Mouse (Mus musculus): Measurements from ENCODE around the gene Nt5e. TPM values are rescaled to one million over a fixed set of nuclear protein-coding genes. Genes with fewer than 3 reads are reported as not detected.

Gene Nt5e
- total and polyA plus RNA-seq, 3 experiments = 0.08 to 3.1 (median 0.34) TPM

DNA sequence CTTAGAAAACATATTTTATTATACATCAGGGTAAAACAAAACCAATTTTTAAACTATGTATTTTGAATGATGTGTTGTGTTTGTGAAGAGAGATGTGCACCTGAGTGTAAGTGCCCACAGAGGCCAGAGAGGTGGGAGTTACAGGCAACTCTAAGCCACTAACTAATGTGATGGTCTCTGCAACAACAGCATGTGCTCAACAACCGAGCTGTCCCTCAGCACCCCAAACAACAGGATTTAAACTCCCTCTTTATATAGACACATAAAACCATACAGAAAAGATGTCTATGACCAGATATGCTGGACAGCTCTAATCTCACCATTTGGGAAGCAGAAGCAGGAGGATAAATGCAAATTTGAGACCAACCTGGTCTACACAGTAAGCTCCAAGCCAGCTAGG is 53.5 kb downstream of the Nt5e start:
- no peak overlapping the region for H3K9ac ChIP-seq (ENCODE audit: insufficient read depth, low read depth)
- no peak overlapping the region for H3K27ac ChIP-seq (ENCODE audit: insufficient read depth, low read depth)
- dilution Hi-C loops (cut with MboI; ENCODE audit: extremely low pct_ligation_motif_present, extremely low pct_unique_long_range_greater_than_20kb, low sequenced_read_pairs) (no loop called here), in situ Hi-C loops (cut with MboI; ENCODE audit: low pct_ligation_motif_present, low pct_unique_long_range_greater_than_20kb, low sequenced_read_pairs) (no loop called here)
- DNase-seq (ENCODE audit: extremely low read depth) = no peak
- no peaks in the 10 kb centered on the region for H3K79me2 ChIP-seq (replicated peaks; ENCODE audit: control insufficient read depth, extremely low read depth, insufficient read depth, poor library complexity, severe bottlenecking)
- no peak for TF ChIP-seq USF2 (conservative IDR thresholded peaks at IDR 0.05; ENCODE audit: low read depth, low read length)
- no peak for TF ChIP-seq CTCF (conservative IDR thresholded peaks at IDR 0.05 in 1 of 2, IDR thresholded peaks at IDR 0.05 in 1 of 2; ENCODE audit: low read depth in 2 of 2, low read length in 2 of 2)
- TF ChIP-seq MXI1 (IDR thresholded peaks at IDR 0.05; ENCODE audit: low read depth, low read length) = no peak
- TF ChIP-seq JUN (IDR thresholded peaks at IDR 0.05; ENCODE audit: insufficient read depth, low read depth, low read length) = no peak
- no peak for TF ChIP-seq TBP (conservative IDR thresholded peaks at IDR 0.05; ENCODE audit: low read depth, low read length)
- no peak for TF ChIP-seq ETS1 (conservative IDR thresholded peaks at IDR 0.05; ENCODE audit: low read depth, low read length)
- TF ChIP-seq MAX (IDR thresholded peaks at IDR 0.05; ENCODE audit: low read length) = no peak
- no peak for TF ChIP-seq MEF2A (IDR thresholded peaks at IDR 0.05; ENCODE audit: borderline replicate concordance, low read depth, low read length)
- TF ChIP-seq IRF4 (IDR thresholded peaks at IDR 0.05; ENCODE audit: low read depth, low read length) = no peak
- TF ChIP-seq SMC3 (IDR thresholded peaks at IDR 0.05; ENCODE audit: low read depth, low read length) = no peak
- TF ChIP-seq MYC (IDR thresholded peaks at IDR 0.05; ENCODE audit: low read depth, low read length) = no peak
- no peak for TF ChIP-seq GABPA (IDR thresholded peaks at IDR 0.05; ENCODE audit: insufficient replicate concordance, low read depth, low read length)
- no peak for TF ChIP-seq UBTF (IDR thresholded peaks at IDR 0.05; ENCODE audit: low read depth, low read length)
- no peak for TF ChIP-seq JUND (conservative IDR thresholded peaks at IDR 0.05; ENCODE audit: low read depth, low read length)
- no peak for TF ChIP-seq ZKSCAN1 (IDR thresholded peaks at IDR 0.05; ENCODE audit: borderline replicate concordance, low read depth, low read length)
- no peak for TF ChIP-seq ZNF384 (IDR thresholded peaks at IDR 0.05; ENCODE audit: low read depth, low read length)
- TF ChIP-seq EP300 (IDR thresholded peaks at IDR 0.05; ENCODE audit: low read length) = no peak
- TF ChIP-seq RCOR1 (conservative IDR thresholded peaks at IDR 0.05; ENCODE audit: low read depth, low read length) = no peak
- TF ChIP-seq CHD2 (IDR thresholded peaks at IDR 0.05; ENCODE audit: low read length) = no peak
- H3K9me3 ChIP-seq (replicated peaks; ENCODE audit: low read length) = no peaks in the 10 kb centered on the region
- no peaks in the 10 kb centered on the region for H3K4me1 ChIP-seq (ENCODE audit: control insufficient read depth in 1 of 2, insufficient read depth in 2 of 2)
- no peak overlapping the region for H3K4me3 ChIP-seq (replicated peaks in 1 of 3; ENCODE audit: low read depth in 2 of 3, low read length in 2 of 3, poor library complexity in 1 of 3)
- no peak overlapping the region for H3K4me2 ChIP-seq (ENCODE audit: insufficient read depth, low read depth, poor library complexity, severe bottlenecking)
- H3K27me3 ChIP-seq (replicated peaks) = no peaks in the 10 kb centered on the region
- H3K36me3 ChIP-seq (replicated peaks in 1 of 2; ENCODE audit: control insufficient read depth in 1 of 2, insufficient read depth in 1 of 2, low read length in 1 of 2) = peaks cover 18 to 54% of the 10 kb centered on the region in 2 experiments

- DNase-seq (ENCODE audit: extremely low read depth) = no peak
- Histone ChIP-seq H3K4me3 (replicated peaks in 1 of 3; ENCODE audit: low read depth in 2 of 3, low read length in 2 of 3, poor library complexity in 1 of 3) (no peak overlapping the region), H3K4me2 (ENCODE audit: insufficient read depth, low read depth, poor library complexity, severe bottlenecking) (no peak overlapping the region), H3K79me2 (replicated peaks; ENCODE audit: control insufficient read depth, extremely low read depth, insufficient read depth, poor library complexity, severe bottlenecking) (no peaks in the 10 kb centered on the region), H3K27me3 (replicated peaks) (no peaks in the 10 kb centered on the region), H3K27ac (ENCODE audit: insufficient read depth, low read depth) (no peak overlapping the region), H3K9me3 (replicated peaks; ENCODE audit: low read length) (no peaks in the 10 kb centered on the region), H3K4me1 (ENCODE audit: control insufficient read depth in 1 of 2, insufficient read depth in 2 of 2) (no peaks in the 10 kb centered on the region), H3K36me3 (replicated peaks in 1 of 2; ENCODE audit: control insufficient read depth in 1 of 2, insufficient read depth in 1 of 2, low read length in 1 of 2) (peaks cover 12 to 42% of the 10 kb centered on the region in 2 experiments), H3K9ac (ENCODE audit: insufficient read depth, low read depth) (no peak overlapping the region)
- in situ Hi-C loops (cut with MboI; ENCODE audit: low pct_ligation_motif_present, low pct_unique_long_range_greater_than_20kb, low sequenced_read_pairs) = no loop called here
- TF ChIP-seq ETS1 (conservative IDR thresholded peaks at IDR 0.05; ENCODE audit: low read depth, low read length) = no peak
- no peak for TF ChIP-seq KAT2A (IDR thresholded peaks at IDR 0.05; ENCODE audit: insufficient replicate concordance, low read length)
- no peak for TF ChIP-seq GABPA (IDR thresholded peaks at IDR 0.05; ENCODE audit: insufficient replicate concordance, low read depth, low read length)
- no peak for TF ChIP-seq JUN (IDR thresholded peaks at IDR 0.05; ENCODE audit: insufficient read depth, low read depth, low read length)
- TF ChIP-seq MAX (IDR thresholded peaks at IDR 0.05; ENCODE audit: low read length) = no peak
- dilution Hi-C loops (cut with MboI; ENCODE audit: extremely low pct_ligation_motif_present, extremely low pct_unique_long_range_greater_than_20kb, low sequenced_read_pairs) = no loop called here
These were observed 61.8 kb downstream of the Nt5e start for GRCm38 (mm10) chr9:88388826-88389225.
